Mouse (Mus musculus) T-cell, adult 66 days (primary cell): ENCODE measurements around the gene Hnrnpu. TPM values are rescaled to one million over a fixed set of nuclear protein-coding genes. Genes with fewer than 3 reads are reported as not detected.

Experiments used
- total RNA-seq, 2 experiments: library from RNA; stranded (reverse); gene quantifications; 3 replicates in 1 of 2; 4 replicates in 1 of 2; pipeline ENCODE4 v1.2.4; 2023

Hnrnpu gene
- 100 to 1,000 TPM; 610 to 624 TPM for total RNA-seq

GRCm38 (mm10) chr1:178337551-178338317 lies at the start of gene Hnrnpu:
TSS of gene Hnrnpu (minus strand) at chr1:178337797.

GRCm38 (mm10) chr1:178318389-178319184 lies 19.0 kb downstream of the Hnrnpu start, which contains the start of gene Cox20:
TSS of gene Cox20 (plus strand) at chr1:178319130.

Other genes with a start within 250 kb of the Hnrnpu start
- gene Desi2, start 150.4 kb downstream of the Hnrnpu start, total RNA-seq: 10 to 100 TPM; 22.5 to 26.4 TPM
- gene Cox20, start 18.7 kb downstream of the Hnrnpu start, total RNA-seq: 10 to 100 TPM; 53.8 to 55.0 TPM
- 1 to 10 TPM; 3.0 to 5.2 TPM for gene Efcab2, start 68.3 kb upstream of the Hnrnpu start, total RNA-seq
- gene Kif26b, start 191.3 kb upstream of the Hnrnpu start, total RNA-seq: under 1 TPM; 0.12 to 0.23 TPM